Mouse (Mus musculus): ENCODE measurements around the gene Zbtb1. TPM values are rescaled to one million over a fixed set of nuclear protein-coding genes. Genes with fewer than 3 reads are reported as not detected.

Gene Zbtb1
- polyA plus RNA-seq, 1 experiment: 0.79 TPM

- Histone ChIP-seq H3K4me3 (replicated peaks) (no peak overlapping the region), H3K36me3 (replicated peaks; ENCODE audit: low read length) (no peaks in the 10 kb centered on the region), H3K27me3 (replicated peaks) (peaks cover 15% of the 10 kb centered on the region), H3K4me1 (peaks cover 12% of the 10 kb centered on the region), H3K9me3 (no peaks in the 10 kb centered on the region)
- TF ChIP-seq FLI1 (IDR thresholded peaks at IDR 0.05; ENCODE audit: low read length) (no peak), GATA1 (IDR thresholded peaks at IDR 0.05; ENCODE audit: borderline replicate concordance, low read length) (no peak)
Measured at GRCm38 (mm10) chr12:76444862-76445261, 74.8 kb downstream of the Zbtb1 start.

- Histone ChIP-seq H3K27me3 (replicated peaks) (peaks cover 17% of the 10 kb centered on the region), H3K4me1 (peaks cover 12% of the 10 kb centered on the region), H3K36me3 (replicated peaks; ENCODE audit: low read length) (no peaks in the 10 kb centered on the region), H3K9me3 (no peaks in the 10 kb centered on the region), H3K4me3 (replicated peaks) (no peak overlapping the region)
- no peak for TF ChIP-seq GATA1 (IDR thresholded peaks at IDR 0.05; ENCODE audit: borderline replicate concordance, low read length)
- TF ChIP-seq FLI1 (IDR thresholded peaks at IDR 0.05; ENCODE audit: low read length): no peak
Measured at GRCm38 (mm10) chr12:76446201-76446600, 76.1 kb downstream of the Zbtb1 start.

Other genes starting within 250 kb of the Zbtb1 start
- gene Esr2, start 193.0 kb upstream of the Zbtb1 start, polyA plus RNA-seq (2012; ENCODE audit: insufficient read depth, low replicate concordance): not detected in 2 replicates
- gene Tex21, start 123.5 kb upstream of the Zbtb1 start, polyA plus RNA-seq (2012; ENCODE audit: insufficient read depth, low replicate concordance): not detected in 2 replicates
- gene Mthfd1, start 115.0 kb upstream of the Zbtb1 start, polyA plus RNA-seq (2012; ENCODE audit: insufficient read depth, low replicate concordance): 30.6 and 61.4 TPM in 2 replicates
- gene Akap5, start 45.4 kb upstream of the Zbtb1 start, polyA plus RNA-seq (2012; ENCODE audit: insufficient read depth, low replicate concordance): 0.63 TPM in 1 of 2 replicates, not detected in the other
- gene Zbtb25, start 664 bp upstream of the Zbtb1 start, polyA plus RNA-seq (2012; ENCODE audit: insufficient read depth, low replicate concordance): 2.4 and 7.2 TPM in 2 replicates
- 2.9 and 5.8 TPM in 2 replicates for gene Hspa2, start 33.9 kb downstream of the Zbtb1 start, polyA plus RNA-seq (2012; ENCODE audit: insufficient read depth, low replicate concordance)
- gene Ppp1r36, start 47.3 kb downstream of the Zbtb1 start, polyA plus RNA-seq (2012; ENCODE audit: insufficient read depth, low replicate concordance): not detected in 2 replicates
- gene Plekhg3, start 160.6 kb downstream of the Zbtb1 start, polyA plus RNA-seq (2012; ENCODE audit: insufficient read depth, low replicate concordance): 2.2 and 4.4 TPM in 2 replicates

Measured in megakaryocyte, embryonic 14.5 days (primary cell).